Mouse (Mus musculus) lung, postnatal 4 days (tissue): ENCODE measurements at regions not wholly inside any gene's neighbourhood (a gene's known extent, or its start where the extent isn't known, plus 50 kb on each side); places are given as distances from the start of the nearest gene placed in this dataset.
A peak's percentile ranks its signal among the peaks of the same experiment; 100 is the strongest.

Experiments
- DNase-seq, 2 experiments: peaks; one replicate each; pipeline ENCODE4 v3.0.0; 2021

DNA sequence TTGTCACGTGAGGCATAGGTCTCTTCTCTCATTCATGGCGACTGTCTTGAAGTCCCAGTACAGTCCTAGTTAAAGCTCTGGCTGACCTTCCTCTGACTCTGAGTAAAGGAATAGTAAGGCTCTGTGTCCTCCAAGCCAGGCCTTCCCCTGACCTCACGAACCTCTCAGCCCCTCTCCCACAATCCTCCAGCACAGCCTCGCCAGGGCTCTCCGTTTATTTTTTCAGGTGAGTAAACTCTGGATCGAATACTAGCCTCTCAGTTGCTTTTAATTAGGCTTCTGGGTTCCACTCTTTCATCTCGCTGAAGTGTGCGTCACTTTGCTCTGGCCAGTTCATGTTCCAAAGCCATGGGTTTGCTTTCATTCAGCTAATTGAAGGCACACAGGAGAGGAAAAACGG, 133.8 kb downstream of the Mylk4 start:
- DNase-seq = no peak

DNA sequence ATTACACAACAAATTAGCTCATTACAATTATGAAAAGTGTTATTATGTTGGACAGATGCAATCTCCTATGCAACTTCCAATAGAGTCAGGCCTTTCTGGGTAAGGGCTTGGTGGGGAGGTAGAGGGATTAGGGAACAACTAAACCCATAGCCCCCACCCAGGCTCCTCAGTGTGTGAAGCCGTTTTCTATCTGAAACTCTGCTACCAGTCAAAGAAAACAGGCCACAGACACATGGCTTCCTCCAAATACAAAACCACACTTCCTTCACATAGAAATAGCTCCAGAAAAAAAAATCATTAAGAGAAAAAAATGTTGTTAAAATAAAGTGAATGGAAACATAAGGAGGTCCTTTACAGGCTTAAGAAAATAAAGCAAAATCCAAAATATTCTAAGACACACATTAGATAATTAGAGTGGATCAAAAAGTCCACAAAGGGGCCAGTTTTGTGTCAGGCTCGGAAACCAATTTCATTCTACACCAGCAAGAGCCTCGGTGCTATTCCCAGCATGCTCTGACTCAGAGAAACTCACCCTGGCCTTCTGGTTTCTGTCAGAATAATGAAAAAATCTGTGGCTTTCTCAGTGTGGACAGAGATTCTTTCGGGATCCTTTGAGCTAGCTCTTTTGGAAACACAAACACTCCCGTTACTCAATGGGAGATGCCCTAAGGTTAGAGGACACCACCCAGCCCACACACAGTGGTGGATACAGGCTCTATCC, 140.6 kb downstream of the Mylk4 start:
- DNase-seq = no peak

- no peak for DNase-seq
Observed at GRCm38 (mm10) chr13:32640941-32641340, 142.8 kb downstream of the Mylk4 start.

GRCm38 (mm10) chr13:32630122-32630732, 153.5 kb downstream of the Mylk4 start:
- DNase-seq = peak; percentile 71 to 86

DNA sequence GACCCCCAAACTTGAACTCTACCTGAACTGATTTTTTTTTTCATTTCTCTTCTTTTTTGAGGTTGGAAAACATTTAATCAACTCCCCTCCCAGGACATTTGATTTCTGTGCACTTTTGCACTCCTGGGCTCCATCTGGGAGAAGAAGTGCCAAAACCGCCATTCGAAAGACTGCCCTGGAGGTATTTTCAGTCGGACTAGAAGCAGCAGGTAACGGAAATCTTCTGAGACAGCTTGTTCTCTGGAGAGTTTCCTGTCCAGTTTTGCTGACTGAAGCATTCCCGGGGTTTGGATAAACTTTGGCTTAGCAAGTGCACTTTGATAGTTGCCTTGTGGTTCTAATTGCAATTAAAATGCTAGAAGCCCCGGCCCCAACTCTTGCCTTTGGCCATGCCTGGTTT, 169.8 kb downstream of the Mylk4 start:
- DNase-seq = no peak

GRCm38 (mm10) chr13:32611551-32612295, 172.0 kb downstream of the Mylk4 start:
- peak in 1 of 2 experiments; percentile 33 for DNase-seq

- DNase-seq = no peak
Observed at GRCm38 (mm10) chr13:32610970-32611369, 172.8 kb downstream of the Mylk4 start.

- DNase-seq = no peak
Observed at GRCm38 (mm10) chr13:32608413-32608812, 175.3 kb downstream of the Mylk4 start.

- no peak for DNase-seq
Observed at GRCm38 (mm10) chr13:32603925-32604590, 179.7 kb downstream of the Mylk4 start.

DNA sequence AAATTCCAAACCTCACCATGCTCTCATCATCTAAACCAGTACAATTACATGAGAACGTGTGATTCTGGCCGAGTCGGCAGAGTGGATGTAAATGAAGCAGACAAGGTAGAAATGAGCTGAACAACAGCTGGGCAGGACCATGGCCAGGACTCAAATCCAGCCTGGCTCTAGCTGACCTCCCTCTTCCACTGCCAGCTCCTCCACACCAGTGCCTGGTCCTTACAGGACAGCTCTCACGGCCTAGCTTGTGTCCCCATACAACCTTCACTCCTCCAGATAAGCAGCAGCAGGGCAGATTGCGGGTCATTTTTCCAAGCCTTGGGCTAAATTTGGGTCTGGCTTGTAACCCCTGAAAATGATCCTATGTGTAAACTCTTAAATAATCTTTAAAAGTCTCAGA, 182.4 kb downstream of the Mylk4 start:
- no peak for DNase-seq

GRCm38 (mm10) chr13:32593611-32594010, 190.1 kb downstream of the Mylk4 start:
- DNase-seq = no peak

- no peak for DNase-seq
Observed at GRCm38 (mm10) chr13:32593131-32593530, 190.6 kb downstream of the Mylk4 start.

DNA sequence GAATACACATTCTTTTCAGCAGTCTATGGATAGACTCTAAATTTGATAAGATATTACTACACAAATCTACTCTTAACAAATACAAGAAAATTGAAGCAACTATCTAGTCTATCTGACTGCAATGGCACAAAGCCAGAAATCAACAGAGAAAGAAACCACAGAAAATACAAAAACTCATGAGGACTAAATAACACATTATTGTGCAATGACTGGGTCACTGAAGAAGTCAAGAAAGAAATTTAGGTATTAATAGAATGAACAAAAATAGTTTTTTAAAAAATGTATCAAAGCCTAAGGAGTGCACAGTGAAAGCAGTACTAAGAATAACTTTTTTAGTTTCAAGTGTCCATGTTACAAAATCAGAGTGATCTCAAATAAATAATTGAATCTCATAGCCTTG, 202.2 kb downstream of the Mylk4 start:
- no peak for DNase-seq

DNA sequence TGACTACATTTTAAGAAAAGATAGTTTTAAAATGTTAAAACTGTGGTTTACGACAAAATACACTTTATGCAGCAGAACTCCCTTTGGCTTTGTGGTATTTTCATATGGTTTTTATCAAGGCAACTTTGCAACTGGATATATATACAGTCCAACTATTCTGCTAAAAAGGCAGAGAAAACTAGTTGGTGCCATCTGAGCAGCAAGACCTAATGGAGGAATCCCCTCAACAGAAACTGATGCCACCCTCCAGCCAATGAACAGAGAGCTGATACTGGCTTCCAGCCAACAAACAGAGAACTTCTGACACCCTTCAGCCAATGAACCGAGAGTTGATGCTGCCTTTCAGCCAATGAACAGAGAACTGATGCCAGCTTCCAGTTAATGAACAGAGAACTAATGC, 215.9 kb downstream of the Mylk4 start:
- DNase-seq = no peak

DNA sequence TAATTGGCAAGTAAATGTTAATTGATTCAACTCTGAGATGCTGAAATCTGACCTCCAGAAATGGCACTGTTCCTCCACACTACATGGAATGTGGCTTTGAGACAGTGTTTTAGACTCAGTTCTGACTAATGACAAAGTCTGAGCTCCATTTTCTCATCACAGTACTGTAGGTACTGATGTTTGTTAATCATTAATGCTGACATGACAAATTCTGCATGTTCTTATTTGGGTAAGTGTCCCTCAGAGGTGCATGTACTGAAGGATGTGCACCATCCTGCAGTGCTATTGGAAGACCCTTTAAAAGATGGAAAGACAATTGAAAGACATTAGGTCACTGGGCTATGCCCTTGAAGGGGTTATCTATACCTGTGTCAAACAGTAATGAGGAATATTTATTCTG, 222.1 kb upstream of the Gmds start:
- DNase-seq = no peak

GRCm38 (mm10) chr13:32556396-32556795, 217.9 kb upstream of the Gmds start:
- no peak for DNase-seq

DNA sequence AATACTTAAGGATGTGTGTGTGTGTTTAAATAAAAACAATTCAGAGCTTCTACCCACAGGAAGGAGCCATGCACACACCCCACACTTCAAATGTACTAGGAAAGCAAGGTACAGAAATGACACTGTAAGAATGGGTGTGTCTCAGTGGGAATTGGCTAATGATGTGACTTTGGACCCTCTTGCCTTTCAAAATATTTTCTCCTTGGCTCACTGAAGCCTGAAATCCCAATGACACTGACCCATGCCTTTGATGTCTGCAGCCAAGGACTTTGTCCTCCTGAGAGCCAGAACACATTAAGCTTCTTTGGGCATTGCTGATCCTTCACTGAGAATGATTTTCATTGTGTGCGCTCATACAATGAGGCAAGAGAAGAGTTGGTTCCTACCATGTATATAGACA, 216.5 kb upstream of the Gmds start:
- DNase-seq = no peak

DNA sequence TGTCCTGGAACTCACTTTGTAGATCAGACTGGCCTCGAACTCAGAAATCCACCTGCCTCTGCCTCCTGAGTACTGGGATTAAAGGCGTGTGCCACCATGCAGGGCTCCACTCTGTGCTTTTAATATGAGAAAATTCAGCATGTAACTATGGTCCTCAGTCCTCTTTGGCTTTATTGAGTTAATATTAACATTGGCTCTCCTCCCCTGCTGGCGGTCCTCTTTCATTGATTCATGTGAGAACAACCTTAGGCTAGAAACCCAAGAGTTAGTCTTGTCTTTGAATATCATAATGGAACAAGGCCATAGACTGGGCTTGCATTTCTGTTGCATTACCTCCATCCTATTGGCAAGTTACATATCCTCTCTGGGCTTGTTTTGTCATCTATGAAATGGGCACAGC, 216.1 kb upstream of the Gmds start:
- no peak for DNase-seq

- peak; percentile 33 to 49 for DNase-seq
Observed at GRCm38 (mm10) chr13:32553136-32553535, 214.6 kb upstream of the Gmds start.

GRCm38 (mm10) chr13:32550113-32550512, 211.6 kb upstream of the Gmds start:
- no peak for DNase-seq

DNA sequence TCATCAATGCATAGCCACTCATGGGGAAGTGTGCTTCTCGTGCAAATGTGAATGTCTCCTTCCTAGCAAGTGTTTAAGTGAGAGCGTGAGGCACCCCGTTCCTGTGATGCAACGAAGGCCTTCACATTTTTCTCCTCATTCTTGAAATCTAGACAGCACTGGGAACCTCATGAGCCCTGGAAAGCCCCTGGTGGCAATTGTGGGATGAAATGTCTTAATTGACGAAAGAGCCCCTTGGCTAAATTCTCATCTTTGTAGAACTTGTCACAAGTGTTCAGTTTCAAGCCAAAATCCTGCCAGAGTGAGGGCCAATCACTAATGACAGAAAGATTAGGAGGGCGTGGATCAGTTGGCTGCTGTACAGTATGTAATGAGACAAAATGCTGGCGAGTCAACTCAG, 208.6 kb upstream of the Gmds start:
- DNase-seq = no peak

DNA sequence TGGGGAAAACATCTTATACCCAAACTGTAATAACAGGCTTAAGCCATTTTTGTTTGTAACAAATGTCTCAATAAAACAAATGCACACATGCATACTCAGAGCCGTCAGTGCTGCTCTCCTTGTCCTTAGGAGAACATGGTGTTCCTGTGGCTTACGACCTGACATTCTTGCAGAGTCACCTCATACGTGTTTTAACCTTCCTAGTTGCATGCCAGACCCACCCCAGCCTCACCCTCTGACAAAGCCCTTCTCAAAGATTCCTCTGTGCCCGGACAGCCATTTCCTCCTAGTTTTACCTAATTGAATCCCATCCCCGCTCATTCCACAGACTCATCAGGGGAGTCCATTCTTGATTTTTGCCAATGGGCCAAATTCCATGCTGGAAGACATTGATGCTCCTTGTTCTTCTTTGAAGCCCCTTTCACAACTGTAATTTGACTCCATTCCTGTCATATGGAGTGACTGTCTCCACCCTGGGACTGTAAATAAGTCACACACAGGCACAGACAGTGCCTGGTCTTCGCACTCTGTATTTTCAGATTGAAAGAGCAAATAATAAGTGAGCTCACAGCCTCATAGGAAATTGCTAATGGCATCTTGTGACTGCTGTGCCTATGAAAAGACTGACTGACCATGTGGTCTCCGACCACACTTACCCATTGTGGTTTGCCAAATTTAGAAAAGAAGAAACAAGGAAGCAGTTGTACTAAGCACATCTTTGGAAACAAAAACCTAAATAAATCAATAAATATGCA, 206.6 kb upstream of the Gmds start:
- DNase-seq = no peak

DNA sequence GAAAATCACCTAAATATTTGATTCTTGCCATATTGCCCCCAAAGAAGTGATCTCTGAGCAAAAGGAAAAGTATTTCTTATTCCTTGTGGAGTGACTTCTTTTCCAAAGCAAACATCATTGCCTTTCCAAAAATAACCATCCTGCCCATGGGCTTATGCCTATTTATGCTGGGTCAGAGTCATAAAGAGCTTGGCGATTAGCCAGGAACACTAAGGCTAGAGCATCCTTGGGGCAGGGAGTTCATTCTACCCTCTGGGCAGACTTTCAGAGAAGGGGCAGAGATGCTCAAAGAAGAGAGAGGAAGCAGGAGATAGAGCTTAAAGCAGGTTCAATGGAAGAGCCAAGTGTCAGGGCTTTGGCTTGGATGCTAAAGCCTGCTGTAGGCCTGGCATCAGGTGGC, 203.1 kb upstream of the Gmds start:
- DNase-seq = no peak
